Mouse (Mus musculus): Measurements from ENCODE around the gene Ranbp1.
"Not testable (repeated sequence)": the region's sequence is repeated elsewhere in the genome, so short reads cannot be mapped to it uniquely, and the experiment has no call there.

Gene Ranbp1

DNA sequence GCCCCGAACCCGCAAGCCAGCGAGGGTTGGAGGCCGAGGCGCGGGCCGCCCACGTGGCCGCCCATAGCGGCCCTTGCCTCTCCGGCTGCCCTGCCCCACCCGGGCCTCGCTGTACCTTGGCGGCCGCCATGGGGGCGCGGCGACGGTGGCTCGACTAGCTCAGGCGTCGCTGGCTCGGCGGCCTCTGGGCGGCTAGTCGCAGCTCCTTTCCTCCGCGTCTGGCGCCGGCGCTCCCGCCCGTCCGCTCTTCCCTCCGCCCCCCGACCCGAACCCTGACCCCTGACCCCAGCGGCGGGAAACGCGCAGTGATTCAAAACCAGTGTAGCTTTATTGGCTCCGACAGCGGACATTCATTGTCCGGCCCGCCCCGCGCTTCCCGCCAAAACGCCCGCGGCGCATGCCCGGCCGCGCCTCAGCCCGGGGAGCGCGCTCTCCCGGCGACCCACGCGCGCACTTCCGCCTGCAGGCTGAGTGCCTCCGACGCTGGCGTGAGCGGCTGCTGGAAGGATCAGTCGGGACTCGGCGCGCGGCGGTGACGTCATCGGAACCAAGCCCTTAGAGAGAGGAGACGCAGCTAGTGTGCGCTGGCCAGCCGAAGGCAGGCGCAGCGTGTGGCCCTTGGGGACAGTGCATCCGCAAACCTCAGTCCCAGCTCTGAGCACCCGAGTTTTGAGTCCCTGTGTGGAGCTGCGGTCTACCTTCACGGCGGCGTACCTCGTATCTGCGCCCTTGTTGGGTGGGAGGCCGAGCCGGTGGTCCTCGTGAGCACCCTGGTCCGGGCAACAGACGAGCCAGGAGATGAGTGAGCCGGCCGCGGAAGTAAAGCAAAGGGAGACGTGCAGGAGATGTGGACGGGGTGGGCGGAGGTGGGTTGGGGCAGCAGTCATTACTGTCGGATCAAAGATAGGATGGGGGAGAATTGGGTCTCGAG is at the start of gene Ranbp1, which contains the start of gene Trmt2a:
Ranbp1 (minus strand) TSS at position 300 of the 931 bp plus-strand sequence.
Trmt2a (plus strand) TSS at position 247 of the 931 bp plus-strand sequence.
- Histone ChIP-seq H3K27me3 (ENCODE audit: control insufficient read depth, insufficient read depth, low read length, poor library complexity, severe bottlenecking) (no peaks in the 10 kb centered on the region), H3K36me3 (ENCODE audit: control insufficient read depth, insufficient read depth, low read length, poor library complexity, severe bottlenecking) (peaks cover 7% of the 10 kb centered on the region)
- peak; percentile 99 for DNase-seq (ENCODE audit: low read depth, low spot score)

DNA sequence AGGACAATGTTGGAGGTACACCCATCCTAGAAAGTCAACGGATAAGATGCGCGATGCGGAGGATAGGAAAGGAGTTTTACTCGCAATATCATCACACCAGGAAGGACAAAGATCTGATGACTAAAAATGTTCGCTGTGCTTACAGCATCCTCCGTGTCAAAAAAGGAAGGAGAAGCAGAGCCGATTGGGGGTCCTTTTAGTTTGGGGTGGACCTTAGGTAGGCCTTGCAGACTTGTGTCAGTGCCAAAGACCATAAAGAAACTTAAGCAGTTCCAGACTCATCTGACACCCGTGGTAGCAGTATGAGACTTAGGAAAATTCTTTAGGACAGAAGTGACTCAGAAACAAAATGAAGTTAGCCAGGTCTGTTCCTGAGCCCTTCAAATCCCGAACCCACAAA is 41.1 kb upstream of the Ranbp1 start:
- not testable (repeated sequence) for H3K27me3 ChIP-seq (ENCODE audit: control insufficient read depth, insufficient read depth, low read length, poor library complexity, severe bottlenecking); H3K36me3 ChIP-seq (ENCODE audit: control insufficient read depth, insufficient read depth, low read length, poor library complexity, severe bottlenecking); DNase-seq (ENCODE audit: low read depth, low spot score)

DNA sequence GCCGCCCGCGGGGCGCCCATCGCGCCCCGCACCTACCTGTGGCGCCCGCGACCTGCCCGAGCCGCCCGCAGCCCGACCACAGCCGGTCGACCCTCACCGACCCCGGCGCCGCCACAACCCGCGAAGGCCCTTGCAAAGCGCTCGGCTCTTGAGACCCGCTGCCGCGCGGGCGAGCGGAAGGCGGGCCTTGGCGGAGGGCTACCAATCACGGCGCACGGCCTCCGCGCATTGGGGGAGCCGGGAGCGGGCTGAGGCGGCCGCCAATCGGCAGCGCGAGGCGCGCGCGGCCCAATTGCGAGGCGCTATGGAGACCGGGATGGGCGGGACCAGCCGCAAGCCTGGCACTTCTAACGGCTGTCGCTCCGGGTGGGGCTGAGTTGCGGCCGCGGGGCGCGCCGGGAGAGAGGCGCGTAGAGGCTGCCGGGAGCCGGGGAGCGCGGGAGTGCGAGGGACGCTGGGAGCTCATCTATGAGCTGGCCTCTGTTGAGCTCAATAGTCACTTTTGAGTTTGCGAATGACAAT is 40.6 kb upstream of the Ranbp1 start, which contains the start of gene Dgcr8:
Dgcr8 (minus strand) TSS at position 180 of the 522 bp plus-strand sequence.
- Histone ChIP-seq H3K27me3 (ENCODE audit: control insufficient read depth, insufficient read depth, low read length, poor library complexity, severe bottlenecking) (no peaks in the 10 kb centered on the region), H3K36me3 (ENCODE audit: control insufficient read depth, insufficient read depth, low read length, poor library complexity, severe bottlenecking) (peaks cover under 1% of the 10 kb centered on the region)
- DNase-seq (ENCODE audit: low read depth, low spot score) = peak; percentile 96

DNA sequence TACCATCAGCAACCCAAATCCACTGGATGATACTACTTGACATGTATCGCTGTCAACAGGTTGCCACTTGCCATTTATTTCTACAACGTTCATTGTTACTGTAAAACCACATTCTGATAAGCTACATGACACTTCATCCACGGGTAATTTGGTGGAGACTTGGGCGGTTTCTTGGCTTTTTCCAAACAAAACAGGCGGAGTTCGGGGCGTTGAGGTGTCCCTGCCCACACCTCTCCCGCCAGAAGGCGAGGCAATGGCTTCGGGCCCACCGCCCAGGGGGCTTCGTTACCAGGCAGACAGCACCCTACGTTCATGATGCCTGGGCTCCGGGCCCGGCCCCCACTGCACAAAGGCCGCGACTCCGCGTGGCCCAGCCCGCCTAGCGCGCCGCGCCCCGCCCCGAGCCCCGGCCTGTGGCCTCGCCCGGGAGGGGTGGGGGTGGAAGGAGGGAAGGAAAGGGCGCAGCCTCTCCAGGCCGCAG is 40.1 kb upstream of the Ranbp1 start:
- DNase-seq (ENCODE audit: low read depth, low spot score) = no peak
- Histone ChIP-seq H3K27me3 (ENCODE audit: control insufficient read depth, insufficient read depth, low read length, poor library complexity, severe bottlenecking) (no peaks in the 10 kb centered on the region), H3K36me3 (ENCODE audit: control insufficient read depth, insufficient read depth, low read length, poor library complexity, severe bottlenecking) (peaks cover 5% of the 10 kb centered on the region)

DNA sequence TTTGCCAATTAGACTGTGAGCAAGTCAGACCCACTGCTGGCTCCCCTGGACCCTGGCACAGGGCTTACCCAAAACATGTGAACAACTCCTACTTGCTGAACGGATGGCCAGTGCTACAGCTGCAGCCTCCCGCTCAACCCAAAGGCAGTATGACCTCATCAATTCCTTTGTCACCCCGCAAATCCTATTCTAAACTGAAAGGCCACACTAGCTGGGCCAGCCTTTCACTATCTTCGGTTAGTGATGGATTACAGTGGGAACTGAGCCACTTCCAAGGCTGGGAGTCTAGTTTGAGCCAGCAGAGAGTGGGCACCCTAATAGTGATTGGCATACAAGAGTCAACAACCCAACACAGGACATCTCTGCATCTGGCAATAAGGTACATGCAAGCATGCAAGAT is 39.6 kb upstream of the Ranbp1 start:
- peaks cover 8% of the 10 kb centered on the region for H3K36me3 ChIP-seq (ENCODE audit: control insufficient read depth, insufficient read depth, low read length, poor library complexity, severe bottlenecking)
- peak; percentile 6 for DNase-seq (ENCODE audit: low read depth, low spot score)
- H3K27me3 ChIP-seq (ENCODE audit: control insufficient read depth, insufficient read depth, low read length, poor library complexity, severe bottlenecking) = no peaks in the 10 kb centered on the region; the same call in 1 of the 2 replicates

DNA sequence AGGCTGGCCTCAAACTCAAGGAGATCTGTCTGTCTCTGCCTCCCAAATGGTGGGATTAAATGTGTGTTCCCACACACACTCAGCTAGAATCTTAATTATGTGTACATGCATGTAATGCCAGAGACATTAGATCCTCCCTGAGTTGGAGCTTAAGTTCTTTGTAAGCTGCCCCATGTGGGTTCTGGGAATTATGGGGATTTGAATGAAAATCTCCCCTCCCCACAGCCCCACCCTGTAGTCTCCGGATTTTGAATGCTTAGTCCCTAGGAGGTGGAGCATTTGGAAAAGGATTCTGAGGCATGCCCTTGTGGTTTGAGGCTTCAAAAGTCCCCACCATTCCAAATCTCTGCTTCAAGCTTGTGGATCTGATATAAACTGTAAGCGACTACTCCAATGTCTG is 26.6 kb upstream of the Ranbp1 start:
- Histone ChIP-seq H3K27me3 (ENCODE audit: control insufficient read depth, insufficient read depth, low read length, poor library complexity, severe bottlenecking) (no peaks in the 10 kb centered on the region), H3K36me3 (ENCODE audit: control insufficient read depth, insufficient read depth, low read length, poor library complexity, severe bottlenecking) (peaks cover 20% of the 10 kb centered on the region)
- no peak for DNase-seq (ENCODE audit: low read depth, low spot score)

DNA sequence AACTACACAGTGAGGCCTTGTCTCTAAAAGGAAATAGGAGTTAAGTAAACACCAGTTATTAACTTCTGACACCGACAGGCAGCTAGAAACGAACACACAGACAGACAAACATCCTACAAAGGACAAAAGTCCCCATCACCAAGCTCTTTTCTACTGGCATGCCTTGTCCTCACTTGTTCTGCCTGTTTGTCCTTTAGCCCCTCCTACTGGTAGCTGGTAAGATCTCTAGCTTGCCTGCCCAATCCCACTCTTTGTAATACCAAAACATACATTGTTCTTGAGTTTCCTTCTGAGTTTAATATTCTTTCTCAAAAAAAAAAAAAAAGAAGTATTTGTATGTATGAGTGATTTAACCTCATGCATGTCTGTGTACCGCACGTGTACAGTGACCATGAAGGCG is 19.6 kb upstream of the Ranbp1 start:
- peak; percentile 49 for DNase-seq (ENCODE audit: low read depth, low spot score)
- H3K36me3 ChIP-seq (ENCODE audit: control insufficient read depth, insufficient read depth, low read length, poor library complexity, severe bottlenecking) = peaks cover 10% of the 10 kb centered on the region; the same call in 1 of the 2 replicates
- H3K27me3 ChIP-seq (ENCODE audit: control insufficient read depth, insufficient read depth, low read length, poor library complexity, severe bottlenecking) = no peaks in the 10 kb centered on the region

DNA sequence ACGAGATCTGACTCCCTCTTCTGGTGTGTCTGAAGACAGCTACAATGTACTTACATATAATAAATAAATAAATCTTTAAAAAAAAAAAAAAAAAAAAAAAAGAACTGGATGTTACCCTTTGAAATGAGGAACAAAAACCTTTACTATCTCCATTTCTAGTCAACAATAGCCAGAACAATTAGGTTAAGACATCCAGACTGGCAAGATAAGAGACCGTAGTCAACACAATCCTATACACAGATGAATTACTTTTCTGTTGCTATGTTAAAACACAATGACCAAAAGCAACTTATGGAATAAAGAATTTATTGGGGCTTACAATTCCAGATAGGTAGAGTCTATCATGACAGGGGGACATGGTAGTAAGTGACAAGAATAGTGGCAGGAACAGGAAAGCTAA is 16.5 kb upstream of the Ranbp1 start:
- Histone ChIP-seq H3K36me3 (ENCODE audit: control insufficient read depth, insufficient read depth, low read length, poor library complexity, severe bottlenecking) (0 out of 2 replicates have a peak, but pooled peaks cover 7% of the 10 kb centered on the region), H3K27me3 (ENCODE audit: control insufficient read depth, insufficient read depth, low read length, poor library complexity, severe bottlenecking) (no peaks in the 10 kb centered on the region)
- DNase-seq (ENCODE audit: low read depth, low spot score) = no peak

DNA sequence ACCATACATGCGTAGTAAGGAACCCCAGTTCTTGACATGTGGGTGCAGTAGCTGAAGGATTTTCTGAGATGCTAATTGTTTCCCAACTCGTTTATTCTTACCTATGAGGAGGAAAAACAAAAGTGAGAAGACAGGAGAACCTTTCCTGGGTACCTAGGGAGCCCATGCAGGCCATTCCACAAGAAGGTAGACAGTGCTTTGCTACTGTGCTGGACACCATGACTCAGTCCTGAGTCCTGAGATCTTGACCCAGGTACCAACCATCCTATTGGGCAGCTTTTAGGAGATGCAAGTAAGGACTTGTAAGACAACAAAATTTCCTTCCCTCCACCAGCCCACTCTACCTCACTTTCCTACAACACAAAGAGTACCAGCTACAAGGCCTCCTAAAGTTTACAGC is 9.7 kb upstream of the Ranbp1 start, which contains the start of gene Gm49776:
Gm49776 (minus strand) TSS at position 101 of the 400 bp plus-strand sequence.
- no peak for DNase-seq (ENCODE audit: low read depth, low spot score)
- Histone ChIP-seq H3K27me3 (ENCODE audit: control insufficient read depth, insufficient read depth, low read length, poor library complexity, severe bottlenecking) (no peaks in the 10 kb centered on the region), H3K36me3 (ENCODE audit: control insufficient read depth, insufficient read depth, low read length, poor library complexity, severe bottlenecking) (peaks cover 25% of the 10 kb centered on the region)

DNA sequence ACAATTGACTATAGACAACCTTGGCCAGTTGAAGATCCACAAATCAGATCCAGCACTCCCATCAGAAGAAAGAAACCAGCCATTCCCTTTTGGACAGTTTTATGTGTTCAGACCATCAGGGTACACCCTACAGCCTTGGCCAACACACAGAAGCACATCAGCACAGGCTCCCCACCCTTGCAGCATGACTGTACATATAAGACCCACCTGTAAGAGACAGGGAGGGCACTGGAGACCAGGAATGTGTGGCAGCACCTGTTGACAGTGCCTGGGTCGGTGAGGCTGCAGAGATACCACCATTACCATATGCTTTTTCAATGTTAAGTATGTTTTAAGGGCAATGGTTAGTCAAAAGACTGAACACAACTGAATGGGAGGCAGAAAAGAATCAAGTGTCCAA is 5.3 kb upstream of the Ranbp1 start:
- H3K36me3 ChIP-seq (ENCODE audit: control insufficient read depth, insufficient read depth, low read length, poor library complexity, severe bottlenecking) = peaks cover 25% of the 10 kb centered on the region
- no peaks in the 10 kb centered on the region for H3K27me3 ChIP-seq (ENCODE audit: control insufficient read depth, insufficient read depth, low read length, poor library complexity, severe bottlenecking)
- no peak for DNase-seq (ENCODE audit: low read depth, low spot score)

DNA sequence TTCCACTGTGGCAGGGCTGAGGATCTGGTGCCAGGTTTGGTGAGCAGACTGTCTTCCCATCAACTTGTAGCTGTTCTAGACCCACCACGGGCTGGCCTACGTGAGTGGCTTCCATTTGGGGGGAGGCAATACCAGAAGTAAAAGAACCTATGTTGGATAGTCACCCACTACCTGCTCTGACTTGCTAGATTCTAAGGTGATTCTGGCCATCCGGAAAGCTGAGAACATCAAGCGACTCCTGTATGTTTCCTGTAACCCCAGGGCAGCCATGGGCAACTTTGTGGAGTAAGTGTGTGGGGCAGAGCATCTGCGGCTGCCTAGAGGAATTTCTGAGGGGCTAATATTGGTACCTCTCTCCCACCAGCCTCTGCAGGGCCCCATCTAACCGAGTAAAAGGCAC is 4.2 kb upstream of the Ranbp1 start:
- no peak for DNase-seq (ENCODE audit: low read depth, low spot score)

DNA sequence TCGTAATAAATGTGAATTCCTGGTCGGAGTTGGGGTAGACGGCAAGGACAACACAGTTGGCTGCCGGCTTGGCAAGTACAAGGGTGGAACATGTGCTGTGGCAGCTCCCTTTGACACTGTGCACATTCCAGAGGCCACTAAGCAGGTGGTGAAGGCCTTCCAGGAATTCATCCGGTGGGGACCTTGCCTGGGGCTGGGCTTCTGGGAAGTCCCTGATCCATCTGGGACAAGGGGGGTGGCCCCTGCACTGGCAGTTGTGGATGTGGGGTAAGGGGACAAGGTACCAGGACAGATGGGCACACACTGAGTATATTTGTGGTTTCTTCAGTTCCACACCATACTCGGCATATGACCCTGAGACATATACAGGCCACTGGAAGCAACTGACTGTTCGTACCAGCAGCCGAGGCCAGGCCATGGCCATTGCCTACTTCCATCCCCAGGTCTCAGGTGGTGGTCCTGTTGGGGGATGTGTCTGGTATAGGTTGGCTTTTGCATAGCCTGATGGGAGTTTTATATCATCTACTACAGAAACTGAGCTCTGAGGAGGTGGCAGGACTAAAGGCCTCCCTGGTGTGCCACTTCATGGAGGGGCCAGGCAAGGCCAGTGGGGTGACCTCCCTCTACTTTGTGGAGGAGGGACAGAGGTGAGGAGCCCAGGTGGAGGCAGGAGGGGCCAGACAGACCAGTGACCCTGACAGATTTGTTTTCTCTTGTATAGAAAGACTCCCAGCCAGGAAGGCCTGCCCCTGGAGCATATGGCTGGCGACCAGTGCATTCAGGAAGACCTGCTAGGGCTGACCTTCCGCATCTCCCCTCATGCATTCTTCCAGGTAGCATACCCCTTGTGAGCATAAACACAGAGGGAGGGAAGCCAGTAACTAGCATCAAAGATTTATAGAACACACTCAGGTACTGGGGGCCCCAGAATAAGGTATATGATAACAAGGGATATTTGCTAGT is 2.6 kb upstream of the Ranbp1 start:
- no peak for DNase-seq (ENCODE audit: low read depth, low spot score)
- Histone ChIP-seq H3K36me3 (ENCODE audit: control insufficient read depth, insufficient read depth, low read length, poor library complexity, severe bottlenecking) (peaks cover 10% of the 10 kb centered on the region), H3K27me3 (ENCODE audit: control insufficient read depth, insufficient read depth, low read length, poor library complexity, severe bottlenecking) (no peaks in the 10 kb centered on the region)

More for the DNA sequence above, 4.2 kb upstream of the Ranbp1 start:
- Histone ChIP-seq H3K27me3 (ENCODE audit: control insufficient read depth, insufficient read depth, low read length, poor library complexity, severe bottlenecking) (no peaks in the 10 kb centered on the region), H3K36me3 (ENCODE audit: control insufficient read depth, insufficient read depth, low read length, poor library complexity, severe bottlenecking) (peaks cover 21% of the 10 kb centered on the region)

DNA sequence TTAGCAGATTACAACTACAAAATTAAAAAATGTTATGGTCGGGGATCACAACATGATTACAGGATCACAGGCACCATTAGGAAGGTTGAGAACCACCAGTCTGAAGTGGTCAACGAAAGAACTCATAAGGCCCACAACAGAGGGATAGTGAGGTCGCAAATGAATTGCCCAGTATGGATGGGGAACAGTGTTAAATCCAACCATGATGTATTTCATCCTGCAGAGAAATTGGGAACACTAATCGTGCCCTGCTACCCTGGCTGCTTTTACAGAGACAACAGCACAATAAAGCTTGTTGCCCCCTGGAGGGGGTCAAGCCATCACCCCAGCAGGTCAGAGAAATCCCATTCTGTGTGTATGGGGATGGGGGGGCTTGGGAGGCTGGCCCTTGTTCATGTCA is 1.7 kb upstream of the Ranbp1 start:
- H3K36me3 ChIP-seq (ENCODE audit: control insufficient read depth, insufficient read depth, low read length, poor library complexity, severe bottlenecking) = peaks cover 7% of the 10 kb centered on the region
- H3K27me3 ChIP-seq (ENCODE audit: control insufficient read depth, insufficient read depth, low read length, poor library complexity, severe bottlenecking) = no peaks in the 10 kb centered on the region
- DNase-seq (ENCODE audit: low read depth, low spot score) = no peak

DNA sequence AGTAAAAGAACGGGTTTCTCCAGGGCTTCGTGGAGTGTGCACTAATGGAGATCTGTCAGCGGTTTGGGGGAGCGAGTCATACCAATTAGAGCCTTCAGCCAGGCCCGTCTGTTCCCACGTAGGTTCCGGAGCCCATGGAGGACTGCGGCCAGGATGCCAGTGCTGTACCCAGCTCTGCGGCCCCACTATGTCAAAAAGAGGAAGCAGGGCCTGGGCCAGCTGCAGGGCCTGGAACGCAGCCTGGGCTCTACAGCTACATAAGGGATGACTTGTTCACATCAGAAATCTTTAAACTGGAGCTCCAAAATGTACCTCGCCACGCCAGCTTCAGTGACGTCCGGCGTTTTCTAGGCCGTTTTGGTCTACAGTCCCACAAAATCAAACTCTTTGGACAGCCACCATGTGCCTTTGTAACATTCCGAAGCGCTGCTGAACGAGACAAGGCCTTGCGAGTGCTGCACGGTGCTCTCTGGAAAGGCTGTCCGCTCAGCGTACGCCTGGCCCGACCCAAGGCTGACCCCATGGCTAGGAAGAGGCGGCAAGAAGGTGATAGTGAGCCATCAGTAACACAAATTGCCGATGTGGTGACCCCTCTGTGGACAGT is 934 bp upstream of the Ranbp1 start:
- Histone ChIP-seq H3K36me3 (ENCODE audit: control insufficient read depth, insufficient read depth, low read length, poor library complexity, severe bottlenecking) (peaks cover 8% of the 10 kb centered on the region), H3K27me3 (ENCODE audit: control insufficient read depth, insufficient read depth, low read length, poor library complexity, severe bottlenecking) (no peaks in the 10 kb centered on the region)
- DNase-seq (ENCODE audit: low read depth, low spot score) = peak; percentile 79
